Mouse (Mus musculus) embryo, embryonic 11.5 days (tissue): Measurements from ENCODE around the gene Cradd.

Experiments used
- DNase-seq: peaks from one replicate; pipeline ENCODE4 v3.0.0-alpha.2; 2012; ENCODE audit warnings: low read depth, low spot score

Cradd gene

DNA sequence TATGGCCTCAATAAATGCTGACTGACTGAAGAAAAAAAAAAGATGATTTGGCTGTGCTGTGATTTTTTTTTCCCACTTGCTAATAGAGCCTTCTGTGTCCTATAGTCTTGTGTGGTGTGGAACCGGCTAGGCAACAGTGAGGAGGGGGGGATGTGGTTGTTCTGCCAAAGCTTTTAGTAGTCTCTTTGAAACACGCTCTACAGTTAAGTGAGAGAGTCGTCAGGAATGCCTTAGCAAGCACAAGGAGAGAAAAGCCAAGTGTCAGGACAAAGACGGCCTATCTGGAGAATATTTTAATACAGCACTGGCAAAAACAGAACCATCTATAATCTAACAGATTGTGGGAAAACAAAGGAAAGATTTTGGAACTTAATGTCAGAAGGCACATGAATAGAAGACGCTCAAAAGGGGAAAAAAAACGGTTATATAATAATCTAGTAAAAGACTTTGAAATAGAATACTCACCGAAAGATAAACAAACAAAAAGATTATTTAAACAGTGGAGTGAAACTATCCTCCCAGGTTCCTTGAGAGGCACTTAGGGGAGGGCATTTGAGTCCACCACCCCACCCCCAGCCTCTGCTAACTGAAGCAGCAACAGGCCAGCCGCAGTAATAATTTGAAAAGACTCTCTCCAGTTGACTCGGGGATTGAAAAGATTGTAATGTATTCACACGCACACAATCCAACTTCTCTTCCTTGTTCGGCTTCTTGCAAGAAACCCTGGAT lies 16.9 kb downstream of the Cradd start:
- DNase-seq: no peak

GRCm38 (mm10) chr10:95304240-95304639 lies 19.7 kb downstream of the Cradd start:
- no peak for DNase-seq

- no peak for DNase-seq
Observed at GRCm38 (mm10) chr10:95302211-95303163, 21.4 kb downstream of the Cradd start.

- no peak for DNase-seq
Observed at GRCm38 (mm10) chr10:95300178-95300793, 23.6 kb downstream of the Cradd start.

DNA sequence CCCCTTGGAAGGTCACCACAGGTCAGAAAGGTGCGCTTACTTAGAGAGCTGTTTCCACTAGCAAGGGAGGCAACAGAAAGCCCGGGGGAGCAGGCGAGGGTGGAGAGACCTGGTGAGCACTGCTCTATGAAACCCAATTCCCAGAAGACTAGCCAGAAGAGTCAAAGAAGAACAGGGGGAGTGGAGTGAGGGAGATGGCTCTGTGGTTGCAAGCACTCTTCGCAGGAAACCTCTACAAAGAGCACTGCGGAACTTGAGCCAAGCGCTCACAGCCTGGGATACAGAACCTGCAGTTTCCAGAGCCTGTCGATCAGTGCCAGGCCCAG lies 24.2 kb downstream of the Cradd start:
- DNase-seq: no peak

DNA sequence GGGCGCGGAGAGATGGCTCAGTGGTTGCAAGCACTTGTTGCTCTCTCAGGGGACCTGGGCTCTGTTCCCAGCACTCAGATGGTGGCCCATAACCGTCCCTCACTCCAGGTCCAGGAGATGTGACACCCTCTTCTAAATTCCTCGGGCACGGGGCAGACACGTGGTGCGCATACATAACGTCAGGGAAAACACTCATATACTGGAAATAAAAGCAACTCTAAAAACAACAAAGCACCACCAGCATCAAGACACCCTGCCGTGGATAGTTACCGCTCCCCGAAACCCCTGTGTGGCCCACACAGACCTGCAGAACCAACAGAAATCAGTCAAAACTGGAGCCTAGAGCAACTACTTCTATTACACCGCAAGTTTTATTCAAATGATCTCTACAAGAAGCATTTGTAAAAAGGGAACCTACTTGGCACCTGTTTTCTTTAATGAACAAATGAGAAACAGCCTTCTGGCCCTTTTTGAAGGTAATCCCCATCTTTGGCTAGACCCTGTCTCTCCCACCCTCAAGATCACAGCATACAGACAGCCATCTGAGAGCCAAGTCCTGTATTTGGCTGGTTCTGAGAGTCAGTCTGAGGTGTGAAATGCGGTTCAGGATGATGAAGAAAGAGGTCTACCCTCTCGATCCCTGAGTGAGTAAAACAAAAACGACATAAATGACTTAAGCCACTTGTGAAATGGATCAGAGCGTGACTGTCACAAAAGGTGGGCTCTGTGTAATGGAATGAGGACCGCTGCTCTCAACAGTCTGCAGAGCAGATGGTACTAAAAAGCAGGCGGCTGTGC lies 24.7 kb downstream of the Cradd start:
- DNase-seq: no peak

DNA sequence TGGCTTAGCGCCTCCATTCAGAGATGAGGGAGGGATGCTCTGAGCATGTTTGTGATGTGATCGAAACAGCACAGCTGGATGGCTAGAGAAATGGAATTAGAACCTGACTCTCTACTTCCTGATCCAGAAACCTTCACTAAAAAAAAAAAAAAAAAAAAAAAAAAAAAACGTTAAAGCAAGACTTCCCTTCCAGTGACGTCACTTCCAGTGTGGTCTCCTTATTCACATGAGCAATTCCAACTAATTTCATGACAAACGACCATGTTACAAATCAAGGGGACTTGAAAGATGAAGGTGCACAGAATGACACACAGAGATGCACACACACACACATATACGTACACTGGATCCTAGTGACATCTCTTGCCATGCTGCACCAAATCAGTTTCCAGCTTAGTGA lies 25.4 kb downstream of the Cradd start:
- no peak for DNase-seq

DNA sequence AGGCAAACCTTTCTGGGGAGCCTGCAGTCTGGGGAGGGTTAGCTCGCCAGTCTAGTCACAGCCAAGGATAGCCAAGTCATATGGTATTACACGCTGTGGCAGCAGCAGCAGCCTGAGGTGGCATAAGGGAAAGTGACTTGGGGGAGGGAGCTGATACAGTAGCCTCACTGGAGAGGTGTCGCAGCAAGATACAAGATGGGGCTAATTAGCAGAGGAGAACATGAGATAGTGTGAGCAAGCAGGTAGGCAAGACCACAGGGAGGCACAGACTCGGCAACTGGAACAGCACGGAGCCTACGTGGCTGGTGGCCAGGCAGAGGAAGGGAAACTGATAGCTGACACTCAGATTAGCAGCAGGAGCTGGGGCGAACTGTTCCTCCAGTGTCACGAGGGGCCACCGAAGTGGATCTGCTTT lies 26.2 kb downstream of the Cradd start:
- no peak for DNase-seq

GRCm38 (mm10) chr10:95297024-95297423 lies 26.9 kb downstream of the Cradd start:
- no peak for DNase-seq

DNA sequence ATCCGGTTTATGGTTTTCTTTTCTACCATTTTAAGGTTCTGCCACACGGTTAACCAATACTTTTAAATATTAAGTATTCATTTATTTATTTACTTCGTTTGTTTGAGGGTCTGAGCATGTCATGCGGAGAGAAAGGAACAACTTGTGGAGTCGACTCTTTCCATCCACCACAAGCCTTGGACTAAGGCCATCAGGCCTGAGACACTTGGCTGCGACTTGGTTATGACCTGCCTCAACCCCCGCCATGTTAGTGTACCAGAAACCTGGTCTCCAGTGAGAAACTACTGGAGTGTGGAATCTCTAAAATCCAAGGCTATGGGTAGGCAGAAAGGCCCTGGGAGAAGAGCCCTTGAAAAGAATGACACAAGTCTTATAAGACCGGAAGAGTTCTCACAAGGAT lies 30.7 kb downstream of the Cradd start:
- DNase-seq: no peak

DNA sequence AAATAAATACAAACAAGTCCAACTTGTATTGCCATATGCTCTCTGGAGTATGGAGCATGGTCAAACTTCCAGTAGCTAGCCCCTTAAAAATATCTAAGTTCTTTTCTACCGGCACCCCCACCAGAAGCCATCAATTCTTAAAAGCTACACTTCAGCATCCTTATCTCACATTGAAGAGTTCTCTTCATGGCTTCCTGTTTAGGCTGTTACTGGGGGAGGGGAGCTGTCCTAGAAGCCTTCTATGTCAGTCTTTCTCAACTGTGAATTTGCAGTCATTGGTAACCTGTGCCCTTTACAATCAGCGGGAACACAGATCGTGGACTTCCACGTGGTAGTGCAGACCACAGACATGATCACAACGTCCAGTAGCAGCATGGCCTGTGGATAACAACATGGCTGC lies 31.7 kb downstream of the Cradd start:
- no peak for DNase-seq

GRCm38 (mm10) chr10:95291133-95291876 lies 32.6 kb downstream of the Cradd start:
- no peak for DNase-seq

- no peak for DNase-seq
Observed at GRCm38 (mm10) chr10:95289819-95290218, 34.1 kb downstream of the Cradd start.

- no peak for DNase-seq
Observed at GRCm38 (mm10) chr10:95288206-95288605, 35.7 kb downstream of the Cradd start.

DNA sequence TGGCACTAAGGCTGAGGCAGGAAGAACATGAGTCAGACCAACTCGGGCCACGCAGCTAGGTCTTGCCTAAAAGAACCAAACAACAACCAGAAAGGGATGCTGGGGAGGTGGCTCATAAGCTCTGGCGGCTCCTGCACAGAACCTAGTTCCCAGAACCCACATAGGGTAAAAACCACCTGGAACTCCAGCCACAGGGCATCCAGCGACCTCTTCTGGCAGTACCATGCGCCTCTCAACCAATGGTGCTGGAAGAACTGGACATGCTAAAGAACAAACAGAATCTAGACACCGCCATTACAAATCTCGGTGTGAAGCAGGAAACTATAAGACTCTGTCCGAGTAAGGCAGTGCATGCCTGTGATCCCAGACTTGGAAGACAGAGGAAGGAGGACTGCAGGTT lies 36.6 kb downstream of the Cradd start:
- DNase-seq: no peak

GRCm38 (mm10) chr10:95283434-95283833 lies 40.5 kb downstream of the Cradd start:
- no peak for DNase-seq

GRCm38 (mm10) chr10:95281996-95282395 lies 41.9 kb downstream of the Cradd start:
- DNase-seq: no peak

- no peak for DNase-seq
Observed at GRCm38 (mm10) chr10:95281466-95281990, 42.4 kb downstream of the Cradd start.

GRCm38 (mm10) chr10:95280327-95280726 lies 43.6 kb downstream of the Cradd start:
- no peak for DNase-seq

GRCm38 (mm10) chr10:95279459-95279858 lies 44.5 kb downstream of the Cradd start:
- DNase-seq: no peak

- no peak for DNase-seq
Observed at GRCm38 (mm10) chr10:95278085-95278484, 45.8 kb downstream of the Cradd start.
